Mouse (Mus musculus): Measurements from ENCODE around the gene Dnmt1.

Gene Dnmt1

GRCm38 (mm10) chr9:20976961-20977689 is 17.4 kb upstream of the Dnmt1 start:
- no peak for DNase-seq (ENCODE audit: extremely low read depth, low read depth)

DNA sequence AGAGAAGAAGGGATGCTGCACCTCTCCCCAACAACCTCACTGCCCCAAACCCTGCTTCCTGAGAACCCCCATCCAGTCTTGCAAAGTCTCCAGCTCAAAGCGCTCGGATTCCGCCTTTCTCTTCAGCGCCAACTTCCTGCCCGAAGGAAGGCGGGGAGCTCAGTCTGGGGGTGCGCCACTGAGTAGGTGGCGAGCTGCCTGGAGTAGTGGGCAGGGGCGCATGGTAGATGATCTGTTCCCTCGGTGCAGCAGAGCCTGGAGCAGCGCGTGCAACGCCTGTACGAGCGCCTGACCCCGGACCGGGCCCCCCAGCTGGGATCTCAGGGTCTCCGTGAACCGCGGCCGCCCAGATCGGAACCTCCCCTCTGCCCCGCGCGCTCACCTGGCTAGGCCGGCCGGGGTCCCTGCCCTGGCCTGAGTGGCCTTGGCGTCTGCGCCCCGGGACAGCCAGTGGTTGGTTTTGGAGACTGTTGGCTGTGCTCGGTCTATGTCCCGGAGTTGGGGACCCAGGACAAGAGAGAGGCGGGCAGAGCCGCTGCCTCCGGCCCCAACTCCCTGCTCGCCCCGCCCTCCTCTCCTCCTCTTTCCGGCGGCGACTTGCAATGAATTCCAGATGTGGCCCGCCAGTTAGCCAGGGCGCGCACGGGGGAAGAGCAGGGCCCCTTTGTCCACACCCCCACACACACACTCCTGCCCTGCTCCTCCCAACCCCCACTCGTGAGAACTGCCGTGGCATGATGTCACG is 16.7 kb upstream of the Dnmt1 start, which contains the start of gene S1pr2:
S1pr2 (minus strand) TSS at position 566 of the 745 bp plus-strand sequence.
- no peak for DNase-seq (ENCODE audit: extremely low read depth, low read depth)

GRCm38 (mm10) chr9:20975431-20976215 is 15.9 kb upstream of the Dnmt1 start:
- peak; percentile 68 for DNase-seq (ENCODE audit: extremely low read depth, low read depth)

- DNase-seq (ENCODE audit: extremely low read depth, low read depth): peak; percentile 70
Observed at GRCm38 (mm10) chr9:20973682-20974075, 14.0 kb upstream of the Dnmt1 start.

GRCm38 (mm10) chr9:20973001-20973681 is 13.5 kb upstream of the Dnmt1 start:
- DNase-seq (ENCODE audit: extremely low read depth, low read depth): no peak

DNA sequence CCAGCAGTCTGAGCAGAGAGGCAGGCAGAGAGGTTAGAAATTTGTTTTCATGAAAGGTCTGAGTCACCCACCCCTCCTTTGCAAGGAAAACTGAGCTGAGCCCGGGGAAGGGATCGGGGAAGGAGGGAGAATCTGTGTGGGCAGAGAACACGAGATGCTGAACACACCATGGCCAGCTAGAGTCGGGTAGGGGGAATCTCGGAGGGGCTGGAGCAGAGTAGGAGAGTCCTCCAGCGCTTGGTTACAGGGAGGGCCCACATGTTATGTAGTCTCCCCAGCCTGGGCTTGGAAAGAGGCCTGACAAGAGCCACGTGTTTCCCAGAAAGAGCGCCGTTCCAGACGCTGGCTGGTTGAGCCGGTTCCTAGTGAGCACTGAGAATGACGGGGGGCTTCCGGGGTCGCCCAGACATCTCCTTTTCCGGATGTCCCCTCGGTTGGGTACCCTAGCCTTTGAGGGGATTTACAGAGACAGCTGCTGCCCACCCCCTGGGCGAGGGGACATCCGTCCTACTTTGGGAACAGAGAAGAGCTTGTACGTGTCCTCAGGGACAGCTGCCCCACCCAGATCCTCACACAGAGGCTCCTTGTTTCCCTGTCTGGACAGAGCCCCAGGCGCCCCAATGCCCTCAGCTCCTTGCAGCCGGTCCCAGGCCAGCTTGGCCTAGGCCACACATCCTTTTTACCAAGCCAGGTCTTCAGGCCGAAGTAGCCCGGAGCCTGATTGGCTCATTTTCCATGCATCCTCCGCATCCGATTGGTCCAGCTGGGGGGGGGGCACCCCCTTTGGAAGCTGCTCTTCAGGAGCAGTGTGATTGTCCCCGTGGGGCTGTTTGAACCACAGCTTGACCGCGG is 12.7 kb upstream of the Dnmt1 start:
- no peak for DNase-seq (ENCODE audit: extremely low read depth, low read depth)

- no peak for DNase-seq (ENCODE audit: extremely low read depth, low read depth)
Observed at GRCm38 (mm10) chr9:20971751-20972140, 12.1 kb upstream of the Dnmt1 start.

GRCm38 (mm10) chr9:20966747-20967146 is 7.1 kb upstream of the Dnmt1 start:
- DNase-seq (ENCODE audit: extremely low read depth, low read depth): no peak

DNA sequence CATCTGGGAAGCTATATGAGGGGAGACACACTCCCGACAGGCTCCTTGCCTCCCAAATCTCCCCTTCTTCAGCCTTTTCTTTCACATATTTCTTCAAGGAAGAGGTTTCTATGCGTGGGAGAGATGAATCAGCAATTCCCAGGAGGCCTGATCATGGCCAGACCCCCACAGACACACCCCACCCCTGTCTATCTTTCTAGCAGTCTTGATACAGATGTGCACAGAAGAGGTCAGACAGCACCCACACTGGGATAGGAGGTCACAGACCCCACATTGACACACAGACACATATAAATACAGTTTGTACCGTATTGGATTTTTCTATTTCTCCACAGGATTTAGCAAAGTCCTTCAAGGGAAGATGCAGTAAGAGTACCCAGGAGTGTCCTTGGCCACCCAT is 6.3 kb upstream of the Dnmt1 start:
- no peak for DNase-seq (ENCODE audit: extremely low read depth, low read depth)

GRCm38 (mm10) chr9:20965606-20966005 is 5.9 kb upstream of the Dnmt1 start:
- DNase-seq (ENCODE audit: extremely low read depth, low read depth): no peak

GRCm38 (mm10) chr9:20961557-20961956 is 1.9 kb upstream of the Dnmt1 start:
- no peak for DNase-seq (ENCODE audit: extremely low read depth, low read depth)

DNA sequence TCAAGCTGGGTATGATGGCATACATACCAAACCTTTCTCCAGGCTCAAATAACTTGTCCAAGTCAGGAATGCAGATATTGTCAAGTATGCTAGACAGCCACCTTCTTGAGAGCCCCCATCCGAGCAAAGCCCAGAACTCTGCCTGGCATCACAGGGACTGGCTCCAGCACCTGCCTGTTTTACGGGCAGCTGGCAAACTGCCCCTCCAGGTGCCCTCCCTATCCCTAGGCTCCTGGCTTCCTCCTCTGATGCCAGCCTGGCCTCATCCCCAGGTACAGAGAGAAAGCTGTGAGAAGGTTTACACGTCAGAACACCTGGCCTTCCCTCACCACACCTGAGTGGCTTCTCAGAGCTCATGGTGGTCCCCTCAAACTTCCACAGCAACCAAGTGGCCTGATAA is 2.7 kb downstream of the Dnmt1 start:
- no peak for DNase-seq (ENCODE audit: extremely low read depth, low read depth)

DNA sequence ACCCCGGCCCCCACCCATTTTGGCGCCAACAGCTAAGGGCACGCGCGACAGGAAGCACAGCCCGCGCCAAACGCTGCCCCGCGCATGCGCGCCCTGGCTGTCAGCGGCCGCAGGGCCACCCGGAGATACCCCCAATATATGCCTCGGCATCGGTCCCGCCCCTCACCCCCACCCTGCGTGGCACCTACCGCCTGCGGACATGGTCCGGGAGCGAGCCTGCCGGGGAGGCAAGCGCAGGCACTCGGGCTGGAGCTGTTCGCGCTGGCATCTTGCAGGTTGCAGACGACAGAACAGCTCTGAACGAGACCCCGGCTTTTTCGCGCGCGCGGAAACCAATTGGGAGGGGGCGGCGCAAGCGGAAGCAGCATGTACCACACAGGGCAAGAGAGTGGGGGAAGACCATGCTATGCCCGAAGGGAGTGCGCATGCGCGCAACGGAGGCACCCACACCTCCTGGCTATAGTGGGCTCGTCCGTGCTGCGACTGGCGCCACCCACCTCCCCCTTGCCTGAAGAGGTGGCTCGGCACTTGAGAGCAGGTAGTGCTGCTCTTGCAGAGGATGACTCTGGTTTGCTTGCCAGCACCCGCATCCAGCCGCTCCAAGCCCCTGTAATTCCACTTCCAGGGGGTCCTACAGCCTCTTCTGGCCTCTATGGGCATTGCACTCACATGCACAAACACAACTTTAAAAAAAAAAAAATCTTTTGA is 7.0 kb downstream of the Dnmt1 start:
- DNase-seq (ENCODE audit: extremely low read depth, low read depth): peak; percentile 93

DNA sequence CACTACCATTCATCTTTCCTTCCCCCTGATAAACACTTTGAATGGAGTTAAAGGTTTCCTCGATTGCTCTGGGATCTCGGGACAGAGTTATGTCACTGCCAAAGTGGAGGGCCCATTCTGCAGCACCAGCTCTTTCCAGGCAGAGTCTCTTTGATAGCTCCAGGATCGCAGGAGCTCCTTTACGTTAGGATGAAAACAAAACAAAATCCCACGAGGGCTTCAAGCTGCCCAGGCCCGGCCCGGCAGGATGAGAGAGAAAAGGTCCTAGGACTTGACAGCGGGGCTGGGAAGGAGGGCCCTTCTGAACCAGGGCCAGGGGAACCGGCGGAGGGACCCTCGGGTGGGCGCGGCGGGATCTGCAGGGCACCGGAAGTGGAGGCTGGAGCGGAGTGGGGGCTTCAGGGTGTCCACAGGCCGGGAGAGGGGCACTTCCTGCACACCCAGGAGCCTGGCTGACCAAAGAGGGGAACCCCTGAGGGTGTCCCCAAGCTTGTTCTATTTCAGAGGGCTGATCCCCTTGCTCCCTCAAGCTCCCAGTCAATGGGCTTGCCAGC is 7.6 kb downstream of the Dnmt1 start:
- DNase-seq (ENCODE audit: extremely low read depth, low read depth): no peak

- DNase-seq (ENCODE audit: extremely low read depth, low read depth): no peak
Observed at GRCm38 (mm10) chr9:20951441-20951840, 8.2 kb downstream of the Dnmt1 start.

- DNase-seq (ENCODE audit: extremely low read depth, low read depth): no peak
Observed at GRCm38 (mm10) chr9:20950419-20950818, 9.3 kb downstream of the Dnmt1 start.

DNA sequence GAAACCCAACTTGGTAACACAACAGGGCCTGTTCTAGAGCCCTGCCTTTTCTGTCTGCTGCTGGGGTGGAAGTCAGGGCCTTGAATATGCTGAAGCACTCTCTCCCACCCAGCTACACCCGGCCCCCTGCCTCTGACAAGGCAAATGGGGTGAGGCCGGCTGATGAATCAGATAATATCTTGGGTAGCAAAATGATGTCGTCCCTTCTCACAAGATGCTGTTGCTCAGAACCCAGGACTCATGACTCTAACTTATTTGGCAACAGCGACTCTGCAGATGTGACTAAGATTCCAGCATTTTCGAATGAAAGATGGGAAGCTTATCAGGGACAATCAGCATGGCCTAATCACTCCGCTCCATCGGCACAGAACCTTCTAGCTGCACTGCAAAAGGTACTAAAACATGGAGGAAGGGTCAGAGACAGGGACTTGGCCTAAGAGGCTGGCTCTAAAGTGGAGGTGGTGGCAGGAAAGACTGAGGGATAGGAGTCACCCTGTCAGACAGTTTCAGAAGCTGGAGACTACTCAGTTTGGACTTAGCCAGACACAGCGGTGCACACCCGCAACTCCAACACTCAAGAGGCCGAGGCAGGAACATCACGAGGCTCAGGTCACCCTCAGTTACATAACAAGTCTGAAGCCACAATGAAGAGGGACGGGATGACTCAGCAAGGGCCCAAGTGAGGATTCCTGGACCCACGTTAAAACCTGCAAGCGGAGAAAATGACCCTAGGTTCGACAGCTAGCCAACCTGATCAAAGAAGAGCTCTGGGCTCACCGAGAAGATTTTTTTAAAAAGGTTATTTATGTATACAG is 13.4 kb downstream of the Dnmt1 start:
- no peak for DNase-seq (ENCODE audit: extremely low read depth, low read depth)

DNA sequence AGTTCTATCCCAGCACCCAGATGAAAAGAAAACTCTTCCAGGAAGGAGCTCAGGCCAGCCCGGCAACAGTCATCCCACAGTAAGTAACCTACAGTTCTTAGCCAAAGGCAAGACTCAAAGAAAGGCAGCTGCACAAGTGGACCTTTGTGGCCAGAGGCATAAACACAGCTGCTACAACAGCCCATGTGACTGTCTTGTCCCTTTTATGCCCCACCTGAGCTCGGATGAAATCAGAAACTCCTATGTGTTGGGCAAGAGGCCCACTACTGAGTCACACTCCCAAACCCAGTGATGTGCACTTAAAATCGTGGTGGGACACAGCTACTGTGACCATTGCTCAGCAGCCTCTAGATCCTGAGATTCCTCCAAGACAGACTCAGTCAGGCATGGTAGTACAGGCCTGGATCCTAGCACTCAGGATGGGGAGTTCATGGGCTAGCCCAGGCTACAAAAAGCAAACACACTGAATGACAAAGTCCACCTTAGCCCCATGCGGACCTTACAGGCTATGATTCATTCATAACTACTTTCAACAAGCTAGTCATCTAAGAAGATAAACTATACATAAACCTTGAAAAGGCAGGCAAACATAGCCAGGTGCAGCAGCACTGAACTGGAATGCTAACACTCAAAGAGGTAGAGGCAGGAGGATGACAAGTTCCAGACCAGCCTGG is 14.9 kb downstream of the Dnmt1 start:
- no peak for DNase-seq (ENCODE audit: extremely low read depth, low read depth)

Data from MEL-GATA-1-ER (cell line).